Mouse (Mus musculus) bone marrow macrophage, adult 2 months (primary cell): ENCODE results near the gene Znhit2.

ENCODE experiments used
- CTCF ChIP-seq: IDR thresholded peaks from 2 replicates; pipeline ENCODE4 v1.5.1; 2012; ENCODE audit warnings: low read depth, mild to moderate bottlenecking, low read length, moderate library complexity
- POLR2A ChIP-seq: IDR thresholded peaks from 2 replicates; pipeline ENCODE4 v1.6.1; 2012; ENCODE audit warnings: mild to moderate bottlenecking, low read depth, low read length, borderline replicate concordance

DNA sequence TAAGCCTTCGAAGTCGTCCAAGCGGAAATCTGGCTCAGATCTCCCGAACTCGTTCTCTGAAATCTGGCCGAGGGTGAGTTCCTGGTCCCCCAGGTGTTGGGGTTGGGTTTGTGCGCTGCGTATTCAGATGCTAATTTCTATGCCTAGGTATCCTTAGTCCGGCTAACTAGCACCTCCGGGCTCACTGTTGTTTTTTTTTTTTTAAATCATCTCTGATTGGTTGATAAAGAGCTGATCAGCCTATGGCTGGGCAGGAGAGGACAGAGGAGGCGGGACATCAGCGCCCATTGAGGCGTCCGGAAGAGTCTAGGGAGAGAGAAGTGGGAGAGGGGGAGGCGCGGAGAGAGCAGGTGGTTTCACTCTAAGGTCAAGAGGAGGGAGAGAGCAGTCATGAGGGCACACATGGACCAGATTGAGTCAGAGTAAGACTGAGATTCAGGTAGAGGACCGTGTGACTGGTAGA is 24.5 kb downstream of the Znhit2 start:
- TF ChIP-seq CTCF (no peak), POLR2A (no peak)
